Mouse (Mus musculus): ENCODE data around the gene Gm47955.
"Not testable (repeated sequence)": the region's sequence is repeated elsewhere in the genome, so short reads cannot be mapped to it uniquely, and the experiment has no call there.

The Gm47955 gene

GRCm38 (mm10) chr1:82959870-82960385 is at the start of gene Gm47955:
Gene Gm47955 (plus strand): TSS chr1:82960286.
- DNase-seq = no peak

GRCm38 (mm10) chr1:82913025-82913424 is 47.1 kb upstream of the Gm47955 start, which contains the start of gene A030005L19Rik:
Gene A030005L19Rik (plus strand): TSS chr1:82913325.
- no peak for DNase-seq

- DNase-seq = not testable (repeated sequence)
Observed at GRCm38 (mm10) chr1:82913434-82913833, 46.7 kb upstream of the Gm47955 start.

- no peak for DNase-seq
Observed at GRCm38 (mm10) chr1:82924650-82925049, 35.4 kb upstream of the Gm47955 start, which contains the start of gene A030014E15Rik. Gene A030014E15Rik (plus strand): TSS chr1:82924917.

- DNase-seq = not testable (repeated sequence)
Observed at GRCm38 (mm10) chr1:82930558-82930957, 29.5 kb upstream of the Gm47955 start.

- not testable (repeated sequence) for DNase-seq
Observed at GRCm38 (mm10) chr1:82931326-82931725, 28.8 kb upstream of the Gm47955 start, which contains the start of gene Gm6217. Gene Gm6217 (minus strand): TSS chr1:82931399.

GRCm38 (mm10) chr1:82938666-82939065 is 21.4 kb upstream of the Gm47955 start:
- no peak for DNase-seq

- not testable (repeated sequence) for DNase-seq
Observed at GRCm38 (mm10) chr1:82942505-82942904, 17.6 kb upstream of the Gm47955 start.

- DNase-seq = not testable (repeated sequence)
Observed at GRCm38 (mm10) chr1:82943295-82943694, 16.8 kb upstream of the Gm47955 start, which contains the start of gene A030003K21Rik. Gene A030003K21Rik (minus strand): TSS chr1:82943388.

- DNase-seq = not testable (repeated sequence)
Observed at GRCm38 (mm10) chr1:82946029-82946428, 14.1 kb upstream of the Gm47955 start.

- no peak for DNase-seq
Observed at GRCm38 (mm10) chr1:82948601-82949000, 11.5 kb upstream of the Gm47955 start.

GRCm38 (mm10) chr1:82955913-82956312 is 4.2 kb upstream of the Gm47955 start, which contains the start of gene Gm7544:
Gene Gm7544 (minus strand): TSS chr1:82956013.
- DNase-seq = not testable (repeated sequence)

- no peak for DNase-seq
Observed at GRCm38 (mm10) chr1:82966413-82966812, 6.3 kb downstream of the Gm47955 start.

GRCm38 (mm10) chr1:82972046-82972445 is 12.0 kb downstream of the Gm47955 start:
- DNase-seq = no peak

- DNase-seq = no peak
Observed at GRCm38 (mm10) chr1:82973244-82973643, 13.2 kb downstream of the Gm47955 start.

- no peak for DNase-seq
Observed at GRCm38 (mm10) chr1:82973901-82974300, 13.8 kb downstream of the Gm47955 start.

GRCm38 (mm10) chr1:82974342-82974741 is 14.3 kb downstream of the Gm47955 start:
- DNase-seq = no peak

GRCm38 (mm10) chr1:82975750-82976149 is 15.7 kb downstream of the Gm47955 start:
- no peak for DNase-seq

- no peak for DNase-seq
Observed at GRCm38 (mm10) chr1:82977840-82978239, 17.8 kb downstream of the Gm47955 start.

- no peak for DNase-seq
Observed at GRCm38 (mm10) chr1:82986738-82987137, 26.7 kb downstream of the Gm47955 start.

GRCm38 (mm10) chr1:82987530-82988198 is 27.6 kb downstream of the Gm47955 start:
- peak; percentile 14 to 34 for DNase-seq

- DNase-seq = no peak
Observed at GRCm38 (mm10) chr1:82991062-82991461, 31.0 kb downstream of the Gm47955 start.

GRCm38 (mm10) chr1:82991596-82991995 is 31.5 kb downstream of the Gm47955 start:
- DNase-seq = no peak

GRCm38 (mm10) chr1:82992093-82992492 is 32.0 kb downstream of the Gm47955 start:
- DNase-seq = no peak
